Mouse (Mus musculus): ENCODE data around the gene Slc28a3.

Slc28a3 gene

DNA sequence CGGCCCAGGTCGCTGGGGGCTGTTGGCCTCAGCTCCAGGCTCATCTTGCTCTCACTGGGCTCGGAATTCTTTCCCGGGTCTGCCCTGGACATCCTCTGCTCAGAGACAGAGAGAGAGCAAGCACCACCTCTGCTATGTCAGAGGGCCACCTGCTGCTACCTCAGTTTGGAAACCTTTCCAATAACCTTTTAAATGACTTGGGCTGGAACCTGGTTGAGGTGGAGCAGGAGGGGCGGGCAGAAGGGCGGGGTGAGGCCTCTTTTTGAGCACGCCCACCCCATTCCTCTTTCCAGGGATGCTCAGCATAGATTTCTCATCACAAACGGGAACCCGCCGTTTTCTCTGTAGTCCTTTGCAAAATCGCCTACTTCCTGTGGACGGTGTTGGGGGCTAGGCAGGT lies at the start of gene Slc28a3:
Slc28a3 (minus strand) TSS at position 162 of the 400 bp plus-strand sequence.
- DNase-seq (ENCODE audit: low spot score in 2 of 2) = no peak

DNA sequence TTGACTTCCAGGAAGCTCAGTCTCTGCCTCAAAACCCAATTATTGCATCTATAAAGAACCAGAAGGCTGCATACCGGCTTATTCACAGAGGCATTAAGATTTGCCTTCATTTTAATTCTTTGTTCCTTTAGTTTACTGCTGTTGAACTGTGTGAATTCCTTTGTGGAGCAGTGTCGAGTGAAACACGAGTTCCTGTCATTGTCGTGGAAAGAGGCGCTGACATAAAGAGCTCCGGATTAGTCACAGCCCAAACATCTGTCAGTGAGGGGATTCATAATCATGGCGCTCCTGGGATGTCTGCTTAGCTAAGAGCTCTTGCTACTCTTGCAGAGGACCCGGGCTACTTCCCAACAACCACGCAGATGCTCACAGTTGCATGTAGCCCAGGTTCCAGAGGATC lies 47.3 kb upstream of the Slc28a3 start:
- DNase-seq (ENCODE audit: low spot score in 2 of 2) = no peak

DNA sequence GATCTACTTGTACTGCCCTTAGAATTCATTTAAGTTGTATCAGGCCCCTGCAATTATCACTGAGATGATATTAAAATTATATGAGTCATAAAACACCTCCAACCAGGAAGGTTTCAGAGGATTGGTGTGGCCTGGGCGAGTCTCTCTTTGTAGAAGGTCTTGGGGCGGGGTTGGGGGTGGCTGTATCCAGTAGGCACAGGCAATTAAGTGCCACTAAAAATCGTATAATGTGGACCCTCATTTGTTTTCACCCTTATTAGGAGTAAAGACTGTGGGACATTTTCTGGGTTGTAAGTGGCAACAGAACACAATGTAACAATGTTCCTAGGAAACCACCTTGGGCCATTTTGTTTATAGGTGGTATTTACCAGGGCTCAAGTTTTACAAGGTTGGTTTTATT lies 46.2 kb upstream of the Slc28a3 start:
- DNase-seq (ENCODE audit: low spot score in 2 of 2) = no peak

DNA sequence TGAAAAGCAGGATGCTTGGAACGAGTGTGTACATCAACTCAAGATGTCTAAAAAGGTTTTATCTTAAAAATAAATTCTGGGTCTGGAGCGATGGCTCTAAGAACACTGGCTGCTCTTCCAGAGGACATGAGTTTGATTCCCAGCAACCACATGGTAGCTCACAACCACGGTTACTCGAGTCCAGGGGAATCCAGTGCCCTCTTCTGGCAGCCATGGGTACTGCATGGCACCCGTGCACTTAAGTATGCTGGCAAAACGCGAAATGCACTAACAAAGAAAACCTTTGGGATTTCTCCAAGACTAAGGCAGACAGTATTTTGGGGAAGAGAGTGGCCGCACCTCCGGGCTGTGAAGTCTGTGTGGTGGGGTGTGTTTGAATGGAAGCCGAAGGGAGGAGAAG lies 44.9 kb upstream of the Slc28a3 start:
- no peak for DNase-seq (ENCODE audit: low spot score in 2 of 2)

DNA sequence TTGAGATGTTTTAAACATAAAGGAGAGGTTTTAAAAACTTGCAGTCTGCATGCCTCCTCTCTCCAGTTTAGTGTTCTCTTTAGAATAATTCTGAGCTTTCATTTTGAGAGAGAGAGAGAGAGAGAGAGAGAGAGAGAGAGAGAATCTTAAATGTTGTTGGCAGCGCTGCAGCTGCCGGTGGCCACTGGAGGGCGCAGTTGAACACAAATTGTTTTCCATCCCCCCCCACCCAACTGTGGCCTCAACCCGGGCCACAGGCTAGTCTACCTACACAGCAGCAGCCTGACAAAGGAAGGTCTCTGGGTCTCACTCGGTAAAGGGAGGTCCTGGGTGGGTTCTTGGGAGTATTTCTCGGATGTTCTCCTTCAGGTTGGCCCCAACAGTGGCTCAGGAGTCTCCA lies 29.7 kb upstream of the Slc28a3 start:
- peak in 1 of 2 experiments; percentile 35 for DNase-seq (ENCODE audit: low spot score in 2 of 2)

DNA sequence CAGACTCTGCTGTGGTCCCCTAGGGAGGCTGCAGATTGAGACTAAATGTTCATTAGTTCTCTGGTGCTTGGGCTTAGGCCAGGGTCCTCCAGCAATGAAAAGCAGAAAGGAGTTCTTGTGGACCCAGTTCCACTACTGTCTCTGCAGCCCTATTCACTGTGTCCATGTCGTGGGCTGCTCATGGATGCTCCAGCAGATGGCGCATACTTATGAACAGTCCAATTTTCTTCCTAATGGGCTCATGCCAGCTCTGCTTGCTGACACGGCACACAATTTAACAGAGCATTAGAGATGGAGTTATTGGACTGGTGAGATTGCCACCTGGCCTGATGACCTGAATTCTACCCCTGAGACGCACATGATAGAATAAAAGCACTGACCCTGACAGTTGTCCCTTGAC lies 28.3 kb upstream of the Slc28a3 start:
- DNase-seq (ENCODE audit: low spot score in 2 of 2) = no peak

DNA sequence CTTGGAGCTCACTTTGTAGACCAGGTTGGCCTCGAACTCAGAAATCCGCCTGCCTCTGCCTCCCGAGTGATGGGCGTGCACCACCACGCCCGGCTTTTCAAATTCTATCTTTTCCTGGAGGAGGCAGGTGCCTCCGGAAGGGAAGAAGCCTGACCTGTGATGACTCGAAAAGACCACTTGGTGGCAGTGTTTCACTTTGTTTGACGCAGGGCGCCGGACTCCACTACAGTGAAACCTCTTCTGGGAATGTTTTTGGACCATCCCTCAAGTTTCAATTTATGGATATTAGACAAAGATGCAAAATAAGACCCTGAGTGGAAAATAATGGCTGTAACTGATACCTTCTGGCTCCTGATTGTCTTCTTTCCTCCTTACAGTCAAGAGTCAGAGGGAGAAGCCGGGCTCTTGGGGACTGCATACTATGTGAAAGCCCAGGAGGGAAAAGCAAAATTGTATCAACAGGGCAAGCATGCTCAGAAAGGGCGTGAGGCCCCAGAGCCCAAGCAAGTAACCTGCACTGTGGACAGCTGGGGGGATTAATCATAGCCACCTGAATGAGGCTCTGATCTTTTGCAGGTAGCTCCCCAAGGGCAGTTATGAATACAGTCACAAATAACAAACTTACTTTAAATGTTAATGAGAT lies 26.8 kb upstream of the Slc28a3 start:
- DNase-seq (ENCODE audit: low spot score in 2 of 2) = peak; percentile 10 to 23

DNA sequence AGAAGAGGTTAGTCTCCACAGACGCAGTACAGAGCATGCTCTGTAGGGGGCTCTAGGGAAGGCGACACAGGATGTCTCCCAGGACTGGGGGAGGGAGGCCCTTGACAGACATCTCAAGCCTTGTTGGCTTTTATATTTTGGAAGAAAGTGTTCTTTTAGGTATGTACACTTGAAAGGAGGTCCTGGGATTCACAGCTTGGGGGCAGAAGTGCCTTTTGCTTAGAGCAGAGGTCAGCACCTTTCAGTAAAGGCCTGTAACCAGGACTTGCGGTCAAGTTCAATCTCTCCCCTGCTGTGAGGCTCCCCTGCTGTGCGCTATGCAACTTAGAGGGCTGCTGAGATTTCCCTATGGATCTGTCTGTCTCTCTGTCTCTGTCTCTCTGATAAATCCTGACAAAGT lies 23.2 kb upstream of the Slc28a3 start:
- DNase-seq (ENCODE audit: low spot score in 2 of 2) = no peak

DNA sequence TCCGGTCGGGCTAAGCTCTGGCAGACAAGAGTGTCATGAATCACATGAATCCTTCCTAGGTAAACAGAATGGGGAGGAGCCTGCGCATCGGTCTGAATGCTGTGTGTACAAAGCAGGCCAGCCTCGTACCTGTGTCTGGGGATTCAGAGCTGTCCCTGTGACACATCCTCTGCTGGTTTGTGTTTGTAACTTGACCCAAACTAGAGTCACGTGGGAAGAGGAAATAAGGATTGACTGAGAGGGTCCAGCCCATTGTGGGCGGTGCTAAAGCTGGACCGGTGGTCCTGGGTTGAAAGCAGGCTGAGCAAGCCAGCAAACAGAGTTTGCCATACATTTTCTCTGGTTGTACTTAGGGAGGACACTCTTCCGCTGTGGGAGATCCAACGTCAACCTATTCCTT lies 20.1 kb upstream of the Slc28a3 start:
- no peak for DNase-seq (ENCODE audit: low spot score in 2 of 2)

DNA sequence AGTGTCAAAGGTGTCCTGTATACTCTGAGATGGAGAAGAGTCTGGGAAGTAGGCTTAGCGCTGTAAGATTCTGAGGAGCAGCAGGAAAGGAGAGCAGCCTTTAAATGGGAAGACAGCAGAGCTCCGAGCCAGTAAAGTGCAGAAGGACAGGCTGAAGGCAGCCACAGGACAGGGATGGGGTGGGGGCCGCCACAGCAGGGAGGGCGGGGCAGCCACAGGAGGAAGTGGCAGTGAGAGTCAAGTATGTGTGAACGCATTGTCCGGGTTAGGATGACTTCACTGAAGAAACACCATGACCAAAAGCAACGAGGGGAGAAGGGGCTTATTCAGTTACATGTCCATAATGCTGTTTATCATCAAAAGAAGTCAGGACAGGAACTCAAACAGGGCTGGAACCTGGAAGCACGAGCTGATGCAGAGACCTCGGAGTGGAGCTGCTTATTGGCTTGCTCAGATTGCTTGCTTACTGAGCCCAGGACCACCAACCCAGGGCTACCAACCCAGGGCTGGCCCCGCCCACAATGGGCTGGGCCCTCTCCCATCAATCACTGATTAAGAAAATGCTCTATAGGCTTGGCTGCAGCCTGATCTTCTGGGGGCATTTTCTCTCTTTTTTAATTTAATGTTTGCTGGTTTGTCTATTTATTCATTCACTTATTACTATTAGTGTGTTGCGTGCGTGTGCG lies 18.8 kb upstream of the Slc28a3 start:
- no peak for DNase-seq (ENCODE audit: low spot score in 2 of 2)

DNA sequence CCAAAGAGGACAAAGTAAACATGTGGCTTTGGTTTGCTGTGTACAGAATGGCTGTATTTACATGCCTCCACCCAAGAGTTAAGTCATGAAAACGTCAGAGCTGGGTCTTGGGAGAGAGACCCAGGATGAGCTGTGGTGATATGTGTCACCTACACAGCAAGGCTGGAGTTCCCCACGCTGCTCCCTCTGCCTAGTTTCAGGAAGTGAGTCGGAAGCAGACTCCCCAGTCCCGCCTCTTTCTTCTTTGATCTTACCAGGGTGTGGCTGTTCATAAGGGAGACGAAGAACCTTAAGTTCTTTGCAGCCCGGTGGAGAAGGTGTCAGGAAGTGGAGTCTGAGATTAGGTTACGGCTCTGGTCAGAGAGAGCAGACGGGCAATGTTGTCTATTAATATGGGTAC lies 12.0 kb upstream of the Slc28a3 start:
- DNase-seq (ENCODE audit: low spot score in 2 of 2) = no peak

DNA sequence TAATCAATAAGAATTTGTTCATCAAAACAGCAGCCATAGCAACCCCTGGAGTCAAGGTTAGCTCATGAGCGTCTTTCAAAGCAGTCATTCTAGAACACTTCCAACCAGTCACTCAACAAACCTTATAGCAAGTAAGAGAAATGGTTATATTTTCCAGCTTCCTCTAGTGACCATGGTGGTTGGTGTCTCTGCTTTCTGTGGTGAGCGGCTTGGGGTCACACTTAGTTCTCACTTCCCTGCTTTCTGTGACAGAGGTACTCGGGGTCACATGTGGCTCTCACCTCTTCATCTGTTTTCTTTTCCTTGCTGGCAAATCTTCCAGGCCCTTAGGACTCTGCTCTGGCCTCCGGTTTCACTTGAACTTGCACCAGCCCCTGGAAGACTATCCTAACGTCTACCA lies 8.6 kb upstream of the Slc28a3 start:
- no peak for DNase-seq (ENCODE audit: low spot score in 2 of 2)

DNA sequence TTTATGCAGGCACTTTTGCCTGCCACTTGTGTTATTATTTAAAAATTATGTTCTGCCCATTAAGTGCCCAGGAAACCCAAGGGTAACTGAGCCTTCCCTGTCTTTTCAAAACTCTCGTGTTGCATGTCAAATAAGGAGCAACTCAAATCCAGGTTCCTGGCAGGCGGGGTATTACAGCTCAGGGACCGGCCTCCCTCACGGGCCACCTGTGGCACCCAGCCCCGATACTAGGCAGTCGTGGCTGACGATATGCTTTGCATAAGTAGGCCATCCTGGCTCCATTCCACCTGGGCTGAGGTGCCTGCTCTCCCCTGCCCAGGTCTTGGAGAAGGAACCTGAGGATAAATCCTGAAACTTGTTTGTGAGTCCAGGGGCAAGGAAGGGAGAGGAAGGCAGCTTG lies 618 bp downstream of the Slc28a3 start:
- DNase-seq (ENCODE audit: low spot score in 2 of 2) = no peak

DNA sequence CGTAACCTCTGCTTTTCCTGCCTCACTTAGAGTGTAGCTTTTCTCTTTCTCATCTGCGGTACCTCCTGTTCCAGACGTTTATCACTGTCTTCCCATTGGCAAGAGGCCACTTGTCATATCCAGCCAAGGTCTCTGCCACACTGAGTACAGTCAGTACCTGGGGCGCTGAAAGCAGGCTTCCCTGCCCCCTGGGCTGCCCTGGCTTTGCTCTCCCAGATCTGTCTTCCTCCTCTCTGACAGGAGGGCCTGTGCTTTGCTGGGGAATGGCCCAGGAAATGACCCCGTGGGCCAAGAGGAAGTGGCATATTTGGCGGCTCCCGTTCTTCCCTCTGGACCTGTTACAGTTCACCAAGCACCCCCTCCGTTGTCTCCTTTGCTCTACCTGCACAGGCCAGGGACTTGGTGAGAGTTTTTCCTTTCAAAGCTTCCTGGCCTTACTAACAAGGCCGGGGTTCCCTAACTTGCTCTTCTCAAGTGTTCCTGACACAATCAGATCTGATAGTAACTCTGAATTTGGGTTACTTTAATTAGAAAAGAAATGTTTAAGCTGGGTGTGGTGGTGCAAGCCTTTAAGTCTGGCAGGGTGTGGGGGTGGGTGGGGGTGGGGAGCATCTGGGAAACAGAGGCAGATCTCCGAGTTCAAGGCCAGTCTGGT lies 9.3 kb downstream of the Slc28a3 start:
- DNase-seq (ENCODE audit: low spot score in 2 of 2) = no peak

DNA sequence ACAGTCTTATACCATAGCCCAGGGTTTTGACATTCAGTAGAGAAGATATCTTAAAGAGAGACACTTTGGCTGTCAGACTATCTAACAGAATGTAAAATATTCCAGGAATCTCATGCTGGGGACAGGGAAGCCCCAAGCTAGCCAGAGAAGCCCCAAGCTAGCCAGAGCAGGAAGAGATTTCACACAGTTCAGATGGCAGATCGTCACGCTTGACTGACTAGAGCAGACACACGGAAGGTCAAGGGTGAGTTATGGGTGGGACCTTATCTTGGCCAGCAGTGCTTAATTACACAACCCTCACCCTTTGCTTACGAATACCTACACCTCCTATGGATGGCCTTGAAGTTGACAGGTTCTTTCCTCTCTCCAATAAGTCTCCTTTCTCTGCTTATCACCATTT lies 12.1 kb downstream of the Slc28a3 start:
- no peak for DNase-seq (ENCODE audit: low spot score in 2 of 2)

DNA sequence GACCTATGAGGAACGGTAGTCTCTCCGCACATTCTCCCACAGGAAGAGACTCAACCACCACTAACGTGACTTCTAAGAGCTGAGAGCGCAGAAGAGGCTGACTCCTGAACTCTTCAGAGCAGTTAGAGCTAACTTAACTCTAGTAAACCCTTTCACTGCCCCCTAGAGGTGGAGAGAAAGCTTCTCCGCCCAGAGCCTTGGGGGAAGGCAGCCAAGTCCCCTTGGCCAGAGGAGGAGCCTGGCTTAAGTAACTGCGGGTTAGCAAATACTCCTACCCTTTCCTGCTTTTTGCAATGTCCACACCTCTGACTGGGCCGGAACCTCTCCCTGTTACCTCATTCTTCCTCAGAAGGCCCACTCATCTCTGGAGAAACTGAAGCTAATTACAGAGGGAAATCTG lies 17.5 kb downstream of the Slc28a3 start:
- peak; percentile 12 to 50 for DNase-seq (ENCODE audit: low spot score in 2 of 2)

DNA sequence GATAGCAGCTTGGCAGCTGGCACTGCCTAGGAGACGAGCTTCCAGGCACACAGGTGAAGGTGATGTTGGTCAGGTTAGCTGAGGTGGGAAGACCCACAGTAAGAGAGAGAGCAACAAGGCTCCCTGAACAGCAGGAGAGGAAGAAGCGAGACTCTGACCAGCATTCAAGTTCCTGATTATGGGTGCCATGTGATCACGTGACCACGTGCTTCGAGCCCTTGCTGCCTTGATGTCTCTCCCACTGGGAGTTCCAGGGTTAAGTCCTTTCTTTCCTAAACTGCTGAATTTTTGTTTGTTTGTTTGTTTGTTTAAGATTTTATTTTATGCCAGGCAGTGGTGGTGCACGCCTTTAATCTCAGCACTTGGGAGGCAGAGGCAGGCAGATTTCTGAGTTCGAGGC lies 18.8 kb downstream of the Slc28a3 start:
- no peak for DNase-seq (ENCODE audit: low spot score in 2 of 2)

DNA sequence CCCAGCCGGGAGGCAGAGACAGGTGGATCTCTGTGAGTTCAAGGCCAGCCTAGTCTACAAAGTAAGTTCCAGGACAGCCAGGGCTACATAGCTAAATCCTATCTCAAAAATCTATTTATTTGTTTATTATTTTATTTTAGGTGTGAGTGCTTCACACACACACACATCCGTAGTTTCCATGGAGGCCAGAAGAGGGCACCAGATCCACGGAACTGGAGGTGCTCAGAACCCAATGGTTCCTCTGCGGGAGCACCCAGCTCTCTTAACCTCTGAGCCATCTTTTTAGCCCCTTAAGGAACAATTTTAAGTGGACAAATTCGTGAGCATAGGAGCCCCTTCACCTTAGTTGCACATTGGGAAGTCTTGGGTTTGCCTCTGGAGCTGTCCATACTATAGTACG lies 20.0 kb downstream of the Slc28a3 start:
- peak in 1 of 2 experiments; percentile 23 for DNase-seq (ENCODE audit: low spot score in 2 of 2)

DNA sequence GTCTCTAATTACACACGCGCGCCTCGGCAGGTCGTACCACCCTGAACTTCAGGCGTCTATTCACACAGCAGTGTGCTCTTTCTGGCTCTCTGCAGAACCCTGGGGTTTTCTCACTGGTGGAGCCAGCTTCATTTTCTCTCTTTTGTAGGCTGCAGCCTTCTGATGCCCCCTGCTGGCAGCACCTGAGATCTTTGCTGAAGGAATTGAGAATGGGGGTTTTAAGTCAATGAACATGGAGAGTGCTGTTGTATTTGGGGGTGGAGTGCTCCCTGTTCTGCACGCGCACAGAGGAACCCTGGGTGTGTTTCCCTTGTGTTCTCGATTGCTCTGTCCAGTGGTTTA lies 21.2 kb downstream of the Slc28a3 start:
- peak; percentile 33 to 67 for DNase-seq (ENCODE audit: low spot score in 2 of 2)

DNA sequence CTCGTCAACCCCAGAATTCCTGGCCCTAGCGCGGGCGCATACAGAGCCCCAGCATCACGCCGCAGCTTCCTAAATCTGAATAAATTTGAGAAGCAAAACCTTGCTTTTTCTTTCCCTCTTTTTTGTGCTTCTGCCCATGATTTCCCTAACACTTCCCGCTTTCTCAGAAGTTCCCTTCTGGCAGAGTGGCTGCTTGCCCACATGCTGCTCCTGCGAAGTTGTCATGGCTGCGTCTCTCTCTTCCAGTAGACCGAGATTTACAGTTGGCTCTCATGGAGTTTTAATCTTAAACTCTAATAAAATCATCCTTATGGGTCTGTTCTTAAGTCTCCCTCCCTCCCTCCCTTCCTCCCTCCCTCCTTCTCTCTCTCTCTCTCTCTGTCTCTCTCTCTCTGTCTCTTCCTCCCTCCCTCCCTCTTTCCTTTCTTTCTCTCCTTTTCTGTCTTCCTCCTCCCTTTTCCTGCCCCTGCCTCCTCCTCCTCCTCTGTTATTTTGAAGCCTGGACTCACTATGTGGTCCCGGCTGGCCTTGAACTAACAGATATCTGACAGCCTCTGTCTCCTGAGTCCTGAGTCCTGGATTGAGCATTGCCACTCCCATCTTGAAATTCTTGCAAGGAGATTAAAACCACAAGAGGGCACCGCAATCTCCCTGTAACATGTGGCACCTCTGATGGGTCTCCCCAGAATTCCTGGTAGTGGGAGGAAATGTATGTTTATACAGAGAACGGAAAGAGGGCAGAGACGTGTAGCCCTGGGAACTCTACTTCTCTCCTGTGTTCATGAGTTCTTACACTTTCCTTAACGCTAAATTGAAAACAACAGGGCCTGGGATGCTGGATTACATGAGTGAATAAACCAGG lies 21.8 kb downstream of the Slc28a3 start:
- no peak for DNase-seq (ENCODE audit: low spot score in 2 of 2)

DNA sequence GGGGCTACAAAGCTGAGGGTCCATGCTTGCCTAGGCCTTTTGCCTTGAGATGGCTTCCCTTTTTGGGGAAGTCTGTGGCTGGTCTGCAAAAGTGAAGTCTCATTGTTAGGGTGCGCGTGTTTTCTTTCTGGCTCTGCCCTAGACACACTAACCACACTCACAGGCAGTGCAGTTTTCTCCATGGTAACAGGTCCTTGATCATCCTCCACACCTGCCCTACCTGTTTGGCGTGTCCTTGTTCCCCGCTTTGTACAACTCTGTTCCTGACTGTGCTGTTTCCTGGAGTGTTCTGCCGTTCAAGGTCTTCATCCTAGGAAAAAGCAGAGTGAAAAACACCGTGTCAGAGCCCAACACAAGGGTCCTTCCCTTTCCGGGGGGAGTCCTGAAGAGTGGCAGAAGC lies 22.7 kb downstream of the Slc28a3 start:
- DNase-seq (ENCODE audit: low spot score in 2 of 2) = no peak

DNA sequence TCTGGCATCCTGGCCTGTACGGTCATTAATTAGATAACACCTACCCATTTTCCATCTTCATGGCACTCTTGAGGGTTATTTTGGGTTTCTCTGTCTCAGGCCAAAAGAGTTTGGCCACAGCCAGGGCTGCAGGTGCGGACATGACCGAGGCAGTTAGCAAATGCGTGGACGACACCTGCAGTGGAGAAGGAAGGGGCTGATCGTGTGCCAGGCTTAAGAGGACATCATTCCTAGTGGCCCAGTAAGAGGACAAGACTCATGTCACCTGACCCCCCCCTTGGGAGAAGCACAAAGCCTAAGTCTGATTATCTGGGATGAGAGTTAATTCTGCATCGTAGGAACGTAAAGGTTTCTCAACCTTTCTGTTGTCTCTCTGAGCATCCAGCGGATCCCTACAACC lies 44.5 kb downstream of the Slc28a3 start:
- DNase-seq (ENCODE audit: low spot score in 2 of 2) = no peak
